Comparison of ENCODE assay signal across 12 mouse cellular contexts in the genomic region with DNA sequence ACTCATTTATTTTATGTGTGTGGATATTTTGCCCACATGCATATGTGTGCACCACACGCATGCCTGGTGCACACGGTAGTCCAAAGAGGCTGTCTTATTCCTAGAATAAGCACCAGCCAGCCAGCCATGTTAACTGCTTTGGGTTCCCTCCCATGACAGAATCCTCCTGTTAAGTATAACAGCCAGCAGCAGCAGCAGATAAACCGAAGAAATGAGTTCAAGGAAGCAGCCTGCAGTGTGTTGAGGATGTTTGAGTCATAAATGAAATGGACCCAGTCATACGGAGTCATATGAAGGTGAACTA. TPM values are rescaled to one million over a fixed set of nuclear protein-coding genes. Genes with fewer than 3 reads are reported as not detected.
DNase-seq lines count a peak whose midpoint lies in the region; ATAC-seq lines count a peak whose summit lies in the region.
"Had no signal": no experiment of that assay in that cellular context is flagged by ENCODE, and none has a peak within 500 bp of the region (broad histone marks: within the 10 kb centered on the region; RNA-seq: fewer than 3 reads in every experiment).

No protein-coding gene starts in this region.

- no peak overlapping the region for H3K4me3 ChIP-seq in heart, embryonic 15.5 days
- H3K4me3 ChIP-seq in lung, embryonic 16.5 days (ENCODE audit: low read length): no peak overlapping the region
- H3K4me3 ChIP-seq in intestine, embryonic 15.5 days (replicated peaks): no peak overlapping the region
- H3K4me3 ChIP-seq in neural tube, embryonic 15.5 days (replicated peaks): no peak overlapping the region

- no peaks in the 10 kb centered on the region for H3K9me3 ChIP-seq in heart, embryonic 15.5 days (replicated peaks)
- no peaks in the 10 kb centered on the region for H3K9me3 ChIP-seq in lung, embryonic 16.5 days (ENCODE audit: control insufficient read depth, low read length)
- no peaks in the 10 kb centered on the region for H3K9me3 ChIP-seq in intestine, embryonic 15.5 days
- H3K9me3 ChIP-seq in neural tube, embryonic 15.5 days (replicated peaks): no peaks in the 10 kb centered on the region

- H3K36me3 ChIP-seq in heart, embryonic 15.5 days: no peaks in the 10 kb centered on the region
- no peaks in the 10 kb centered on the region for H3K36me3 ChIP-seq in lung, embryonic 16.5 days (ENCODE audit: control insufficient read depth, insufficient read depth, low read length)
- H3K36me3 ChIP-seq in intestine, embryonic 15.5 days: no peaks in the 10 kb centered on the region
- no peaks in the 10 kb centered on the region for H3K36me3 ChIP-seq in neural tube, embryonic 15.5 days

- no peak overlapping the region for H3K9ac ChIP-seq in heart, embryonic 15.5 days
- H3K9ac ChIP-seq in lung, embryonic 16.5 days (ENCODE audit: low read length): no peak overlapping the region
- H3K9ac ChIP-seq in intestine, embryonic 15.5 days: no peak overlapping the region
- H3K9ac ChIP-seq in neural tube, embryonic 15.5 days (replicated peaks): no peak overlapping the region
- H3K9ac ChIP-seq: liver, embryonic 14.5 days had no signal

- no peak overlapping the region for H3K27ac ChIP-seq in heart, embryonic 15.5 days
- no peak overlapping the region for H3K27ac ChIP-seq in lung, embryonic 16.5 days (ENCODE audit: low read length)
- no peak overlapping the region for H3K27ac ChIP-seq in intestine, embryonic 15.5 days
- no peak overlapping the region for H3K27ac ChIP-seq in neural tube, embryonic 15.5 days (replicated peaks)
- H3K27ac ChIP-seq: liver, embryonic 14.5 days had no signal

- ATAC-seq in heart, embryonic 15.5 days (replicated peaks; ENCODE audit: insufficient number of reproducible peaks, insufficient read depth, low FRiP score, low read depth): no peak
- ATAC-seq in lung, embryonic 16.5 days (ENCODE audit: low read depth): no peak
- ATAC-seq in intestine, embryonic 15.5 days: no peak
- ATAC-seq in neural tube, embryonic 15.5 days (ENCODE audit: low FRiP score): no peak
- ATAC-seq: forebrain, embryonic 16.5 days had no signal

- no peaks in the 10 kb centered on the region for H3K27me3 ChIP-seq in heart, embryonic 15.5 days
- no peaks in the 10 kb centered on the region for H3K27me3 ChIP-seq in lung, embryonic 16.5 days (ENCODE audit: control insufficient read depth, insufficient read depth, low read depth, low read length)
- H3K27me3 ChIP-seq in intestine, embryonic 15.5 days (replicated peaks): no peaks in the 10 kb centered on the region
- no peaks in the 10 kb centered on the region for H3K27me3 ChIP-seq in neural tube, embryonic 15.5 days (replicated peaks)

- intact Hi-C loops in left cerebral cortex, postnatal 14 days (cut with DNase I): loop anchor here (2.0 kb wide), 1 partner anchor 66 kb away; the partner anchor contains the start of gene Pts

- WGBS in heart, embryonic 15.5 days: 29% methylated on average over 4 of the region's 4 CpGs
- 28% methylated on average over 4 of the region's 4 CpGs for WGBS in lung, embryonic 16.5 days
- 29% methylated on average over 4 of the region's 4 CpGs for WGBS in intestine, embryonic 15.5 days
- 41% methylated on average over 4 of the region's 4 CpGs for WGBS in neural tube, embryonic 15.5 days

- no peak for DNase-seq in heart, adult 9 months (ENCODE audit: low spot score in 2 of 2)
- no peak for DNase-seq in lung, postnatal 10 days
- DNase-seq in left cerebral cortex, postnatal 14 days (ENCODE audit: low spot score in 2 of 2): no peak
- no peak for DNase-seq in spleen, postnatal 10 days (ENCODE audit: low spot score in 2 of 2)

- H3K4me1 ChIP-seq in heart, embryonic 15.5 days (replicated peaks): peaks cover 4% of the 10 kb centered on the region
- H3K4me1 ChIP-seq in lung, embryonic 16.5 days (replicated peaks; ENCODE audit: control insufficient read depth, insufficient read depth, low read length): 0 out of 2 replicates have a peak, but pooled peaks cover 3% of the 10 kb centered on the region
- 0 out of 2 replicates have a peak, but pooled peaks cover 7% of the 10 kb centered on the region for H3K4me1 ChIP-seq in intestine, embryonic 15.5 days (replicated peaks)
- 0 out of 2 replicates have a peak, but pooled peaks cover 5% of the 10 kb centered on the region for H3K4me1 ChIP-seq in neural tube, embryonic 15.5 days

- H3K4me2 ChIP-seq in heart, embryonic 15.5 days: peak overlapping the region; percentile 60; the same call in 1 of the 2 replicates
- peak overlapping the region; percentile 55 for H3K4me2 ChIP-seq in lung, embryonic 16.5 days (ENCODE audit: low read depth, low read length)
- H3K4me2 ChIP-seq in intestine, embryonic 15.5 days (replicated peaks): 0 out of 2 replicates have a peak overlapping the region, but pooled peaks have one; percentile 48
- H3K4me2 ChIP-seq in neural tube, embryonic 15.5 days: peak overlapping the region; percentile 25

RNA-seq across cellular contexts. Expression of gene Plet1, which starts 31.2 kb away (rescaled TPM):
- polyA plus RNA-seq in heart, embryonic 15.5 days (2015; fragmentation: Nextera tagmentation; extraction: Ambion mirVana): 0.45 and 1.4 TPM in 2 replicates
- polyA plus RNA-seq in lung, embryonic 16.5 days (2015; fragmentation: Nextera tagmentation; extraction: Ambion mirVana): 4.1 and 8.3 TPM in 2 replicates
- polyA plus RNA-seq in intestine, embryonic 15.5 days (2015; fragmentation: Nextera tagmentation; extraction: Ambion mirVana): 1.7 and 2.0 TPM in 2 replicates
- 0.72 and 2.1 TPM in 2 replicates for polyA plus RNA-seq in neural tube, embryonic 15.5 days (2015; fragmentation: Nextera tagmentation; extraction: Ambion mirVana)
- not detected for total RNA-seq in left cerebral cortex, postnatal 14 days (2021)
- total RNA-seq: gastrocnemius, postnatal 14 days; monocyte, adult 5-6 weeks had no signal
